In the genomic region with DNA sequence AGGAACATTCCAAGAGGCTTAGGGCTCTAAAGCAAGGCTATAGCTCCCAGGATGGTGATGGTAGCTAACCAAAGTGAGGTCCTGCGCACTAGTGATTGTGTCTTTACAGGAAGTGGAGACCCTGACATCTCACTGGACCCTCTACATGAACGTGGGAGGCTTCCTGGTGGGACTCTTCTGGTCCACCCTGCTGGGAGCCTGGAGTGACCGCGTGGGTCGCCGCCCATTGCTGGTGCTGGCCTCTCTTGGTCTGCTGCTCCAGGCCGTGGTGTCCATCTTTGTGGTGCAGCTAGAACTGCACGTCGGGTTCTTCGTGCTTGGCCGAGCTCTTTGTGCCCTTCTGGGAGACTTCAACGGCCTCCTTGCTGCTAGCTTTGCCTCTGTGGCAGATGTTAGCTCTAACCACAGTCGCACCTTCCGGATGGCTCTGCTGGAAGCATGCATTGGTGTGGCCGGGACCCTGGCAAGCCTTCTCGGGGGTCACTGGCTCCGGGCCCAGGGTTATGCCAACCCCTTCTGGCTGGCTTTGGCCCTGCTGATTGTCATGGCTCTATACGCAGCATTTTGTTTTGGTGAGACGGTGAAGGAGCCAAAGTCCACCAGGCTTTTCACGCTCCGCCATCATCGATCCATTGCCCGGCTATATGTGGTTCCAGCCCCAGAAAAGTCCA, we compare ENCODE assay signal across 1 mouse cellular context.
TF ChIP-seq lines count a peak whose summit lies in the region.

No protein-coding gene starts in this region.

TF ChIP-seq in CH12.LX, 34 proteins besides CTCF, POLR2A, EP300 and RAD21:
- TF ChIP-seq ELF1 (IDR thresholded peaks at IDR 0.05; ENCODE audit: low read depth, low read length): peak; percentile 35; the same call in 1 of the 2 replicates
- TF ChIP-seq SIN3A (IDR thresholded peaks at IDR 0.05; ENCODE audit: low read length): no peak
TF ChIP-seq in CH12.LX: peak in this region for 1.
